Mouse (Mus musculus) thymus, adult 2 months (tissue): ENCODE results near the gene Vipr2. TPM values are rescaled to one million over a fixed set of nuclear protein-coding genes. Genes with fewer than 3 reads are reported as not detected.

Source experiments
- DNase-seq: peaks from one replicate; pipeline ENCODE4 v3.0.0; 2021
- H3K27ac ChIP-seq: fragments of 200-500 bp; 2 replicates; pipeline ENCODE4 v1.5.1; 2012; ENCODE audit warnings: low read length, control low read depth; ENCODE audit not compliant: control insufficient read depth, insufficient read depth
- H3K27me3 ChIP-seq: fragments of 200-500 bp; 2 replicates; pipeline ENCODE4 v1.6.1; 2012; ENCODE audit warnings: mild to moderate bottlenecking, low read length, moderate library complexity, mixed read lengths; ENCODE audit not compliant: control insufficient read depth, insufficient read depth
- H3K36me3 ChIP-seq: fragments of 200-500 bp; 2 replicates; pipeline ENCODE4 v1.6.1; 2012; ENCODE audit warnings: mild to moderate bottlenecking, low read length, moderate library complexity; ENCODE audit not compliant: control insufficient read depth, insufficient read depth
- H3K4me1 ChIP-seq: fragments of 200-500 bp; replicated peaks from 2 replicates; pipeline ENCODE4 v1.6.1; 2012; ENCODE audit warnings: low read length; ENCODE audit not compliant: control insufficient read depth, insufficient read depth
- H3K4me3 ChIP-seq: fragments of 200-500 bp; 2 replicates; pipeline ENCODE4 v1.5.1; 2012; ENCODE audit warnings: mild to moderate bottlenecking, low read length, control low read depth, moderate library complexity; ENCODE audit not compliant: control insufficient read depth, insufficient read depth
- CTCF ChIP-seq: fragments of 200-500 bp; IDR thresholded peaks from 2 replicates; pipeline ENCODE4 v1.5.1; 2012; ENCODE audit warnings: mild to moderate bottlenecking, control low read depth, low read length, moderate library complexity, borderline replicate concordance; ENCODE audit not compliant: control insufficient read depth, poor library complexity, insufficient read depth; ENCODE audit errors: extremely low read depth
- POLR2A ChIP-seq: fragments of 200-500 bp; IDR thresholded peaks from 2 replicates; pipeline ENCODE4 v1.6.1; 2012; ENCODE audit warnings: mild to moderate bottlenecking, low read length, control low read depth, moderate library complexity; ENCODE audit not compliant: control insufficient read depth, poor library complexity, insufficient read depth; ENCODE audit errors: extremely low read depth
- WGBS: fragments of 180-500 bp; shearing (Covaris S2); methylation state at CpG from one replicate; pipeline ENCODE4 v1.1.7; 2018; 5-methylcytosine and 5-hydroxymethylcytosine counted together
- polyA plus RNA-seq: library from polyadenylated mRNA; depleted of rRNA; stranded (reverse); fragments of >200 nt; gene quantifications from 2 replicates; pipeline ENCODE4 v1.2.3, GENCODE M21; 2012; rRNA removed

The Vipr2 gene
- polyA plus RNA-seq, 1 experiment = 0.66 TPM

- Histone ChIP-seq H3K4me1 (no peaks in the 10 kb centered on the region; the same call in 1 of the 2 replicates), H3K36me3 (no peaks in the 10 kb centered on the region), H3K27me3 (no peaks in the 10 kb centered on the region), H3K4me3 (no peak overlapping the region), H3K27ac (no peak overlapping the region)
- 86% methylated on average over 6 of the region's 6 CpGs for WGBS
- no peak for DNase-seq
- no peak for TF ChIP-seq POLR2A
- TF ChIP-seq CTCF = no peak
These were observed 105.8 kb downstream of the Vipr2 start for GRCm38 (mm10) chr12:116183212-116183935.

- 82% methylated on average over 6 of the region's 6 CpGs for WGBS
- Histone ChIP-seq H3K27ac (no peak overlapping the region), H3K27me3 (no peaks in the 10 kb centered on the region), H3K36me3 (no peaks in the 10 kb centered on the region), H3K4me3 (no peak overlapping the region), H3K4me1 (peaks cover 6% of the 10 kb centered on the region)
- DNase-seq = no peak
- no peak for TF ChIP-seq CTCF
These were observed 116.4 kb downstream of the Vipr2 start for GRCm38 (mm10) chr12:116193952-116194351.

GRCm38 (mm10) chr12:116194641-116195040, 117.1 kb downstream of the Vipr2 start:
- Histone ChIP-seq H3K36me3 (no peaks in the 10 kb centered on the region), H3K27ac (no peak overlapping the region), H3K4me3 (no peak overlapping the region), H3K4me1 (peaks cover 8% of the 10 kb centered on the region), H3K27me3 (no peaks in the 10 kb centered on the region)
- DNase-seq = no peak
- TF ChIP-seq POLR2A (no peak), CTCF (no peak)

Other genes with a start within 250 kb of the Vipr2 start
- 12.0 and 14.4 TPM in 2 replicates for gene Zfp386, start 30.0 kb upstream of the Vipr2 start, polyA plus RNA-seq
- gene Wdr60, start 185.3 kb downstream of the Vipr2 start, polyA plus RNA-seq = 2.7 and 2.9 TPM in 2 replicates
- not detected in 2 replicates for gene Gm11027, start 197.7 kb downstream of the Vipr2 start, polyA plus RNA-seq
- gene Esyt2, start 203.5 kb downstream of the Vipr2 start, polyA plus RNA-seq = 20.4 and 23.0 TPM in 2 replicates